Mouse (Mus musculus) lung, postnatal 10 days (tissue): ENCODE measurements around the gene Frmd4a.

Experiments
- DNase-seq: peaks from one replicate; pipeline ENCODE4 v3.0.0; 2021

Gene Frmd4a

DNA sequence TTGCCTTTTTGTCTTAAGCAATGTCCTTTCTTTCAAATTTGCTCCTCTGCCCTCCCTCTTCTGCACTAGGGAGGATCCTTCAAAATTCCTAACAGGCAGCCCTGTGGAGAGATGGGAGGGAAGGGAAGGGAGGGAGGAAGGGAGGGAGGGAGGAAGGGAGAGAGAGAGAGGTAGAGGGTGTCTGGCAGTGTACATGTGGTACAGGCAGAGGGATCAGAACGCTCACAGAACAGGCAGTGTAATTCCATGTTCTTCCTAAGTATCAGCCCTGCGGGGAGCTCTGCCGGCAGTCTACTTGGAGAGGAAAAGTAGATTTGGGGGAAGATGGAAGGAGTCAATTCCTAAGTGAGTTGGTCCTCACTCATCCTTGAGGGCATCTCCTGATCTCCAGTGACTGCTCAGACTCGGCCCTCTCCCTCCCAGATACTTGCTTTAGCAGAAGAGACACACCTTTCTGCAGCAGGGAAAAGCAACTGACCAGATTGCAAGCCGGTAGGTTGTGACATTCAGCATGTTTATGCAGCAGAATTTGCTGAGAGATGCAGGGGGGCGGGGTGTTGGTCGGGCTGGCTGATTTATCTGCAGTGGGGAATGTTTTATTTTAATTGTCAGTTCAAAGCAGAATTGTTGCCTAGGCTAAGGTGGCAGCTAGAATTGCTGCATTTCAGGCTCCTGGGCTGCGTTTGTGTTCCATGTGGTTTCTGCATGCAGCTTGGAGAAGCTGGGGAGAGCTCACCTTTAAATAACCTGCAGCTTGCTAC lies at the start of gene Frmd4a:
Gene Frmd4a, plus strand, starts transcription at position 190 of the 761 bp plus-strand sequence.
- peak; percentile 2 for DNase-seq

DNA sequence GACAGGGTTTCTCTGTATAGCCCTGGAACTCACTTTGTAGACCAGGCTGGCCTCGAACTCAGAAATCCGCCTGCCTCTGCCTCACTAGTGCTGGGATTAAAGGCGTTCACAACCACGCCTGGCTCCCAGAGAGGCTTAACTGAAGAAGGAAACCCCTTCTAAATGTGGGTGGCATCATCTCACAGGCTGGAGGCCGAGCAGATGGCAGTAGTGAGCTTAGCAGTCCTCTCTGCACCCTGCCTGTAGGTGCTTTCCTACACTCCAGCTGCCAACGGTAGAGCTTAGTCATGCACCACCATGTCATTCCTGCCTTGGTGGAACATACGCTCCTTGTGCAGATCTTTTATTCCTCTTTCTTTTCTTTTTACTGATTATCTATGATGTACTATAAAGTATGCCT lies 28.6 kb upstream of the Frmd4a start:
- no peak for DNase-seq

DNA sequence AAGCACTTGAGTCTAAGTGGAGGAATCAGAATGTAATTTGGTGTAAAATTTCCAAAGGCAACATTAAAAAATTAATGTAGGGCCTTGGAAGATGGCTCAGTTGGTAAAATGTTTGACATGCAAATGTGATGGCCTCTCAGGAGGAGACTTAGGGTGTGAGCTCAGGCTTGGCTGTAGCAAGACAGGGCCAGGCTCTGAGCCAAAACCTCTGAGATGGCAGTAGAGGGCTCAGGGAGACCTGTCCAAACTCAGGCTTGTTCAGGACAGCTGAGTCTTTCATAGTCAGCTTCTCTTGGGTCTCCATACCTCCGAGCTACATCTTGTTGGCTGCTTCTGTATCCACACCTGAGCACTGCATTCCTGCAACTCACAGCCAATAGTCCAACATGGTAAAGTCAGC lies 27.1 kb upstream of the Frmd4a start:
- no peak for DNase-seq

DNA sequence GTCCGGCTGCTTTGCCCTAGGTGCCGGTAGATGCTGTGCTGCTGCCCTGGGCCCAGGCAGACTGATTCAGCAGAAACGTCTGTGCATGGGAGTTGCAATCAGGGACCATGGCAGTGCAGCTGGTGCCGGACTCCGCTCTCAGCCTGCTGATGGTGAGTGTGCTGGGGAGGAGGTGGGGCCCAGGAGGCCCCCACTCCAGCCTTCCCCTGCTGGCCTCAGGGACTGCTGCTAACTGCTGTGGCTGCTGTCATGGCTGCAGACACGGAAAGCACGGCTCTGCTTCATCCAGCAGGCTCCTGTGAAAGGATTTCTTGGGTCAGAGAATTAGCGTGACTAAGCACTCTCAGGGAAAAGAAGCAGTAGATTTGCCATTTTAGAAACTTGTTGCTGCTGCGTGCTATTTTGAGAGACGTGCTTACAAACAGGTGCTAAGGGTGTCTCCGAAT lies 937 bp downstream of the Frmd4a start:
- peak; percentile 5 for DNase-seq

DNA sequence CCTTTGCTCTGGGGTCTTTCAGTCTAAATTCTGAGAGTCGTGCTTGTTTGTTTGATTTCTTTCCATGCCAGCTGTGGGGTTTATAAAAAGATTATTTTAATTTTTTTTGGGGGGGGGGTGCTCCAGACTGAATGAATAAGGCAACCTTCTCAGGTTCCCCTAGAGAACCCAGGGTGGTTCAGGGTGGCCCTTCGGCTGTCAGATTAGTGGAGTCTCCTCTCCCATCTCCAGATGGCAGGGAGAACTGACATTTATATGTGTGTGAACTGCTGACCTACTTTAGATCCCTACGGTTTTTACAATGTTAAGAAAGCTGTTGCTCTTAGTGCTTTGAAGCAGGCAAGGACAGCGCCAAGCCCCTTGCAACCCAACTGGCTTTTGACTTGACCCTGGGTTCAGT lies 1.4 kb downstream of the Frmd4a start:
- no peak for DNase-seq

DNA sequence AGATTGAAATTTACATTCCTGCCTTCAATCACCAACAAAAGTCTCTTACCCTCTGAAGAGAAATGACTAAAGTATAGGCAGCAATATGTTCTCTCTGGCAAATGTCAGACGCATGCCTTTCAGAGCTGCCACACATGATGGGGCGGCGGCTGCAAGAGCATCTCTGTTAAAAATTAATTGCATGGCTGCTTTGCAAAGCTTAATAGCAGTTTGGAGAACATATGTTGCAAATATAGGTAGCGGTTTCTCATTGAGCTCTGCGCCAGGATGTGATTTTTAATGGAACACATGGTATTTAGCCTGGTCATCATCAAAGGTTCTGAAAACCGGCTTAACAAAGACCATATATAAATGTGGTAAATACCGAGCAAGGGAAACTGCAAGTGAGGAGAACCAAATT lies 7.4 kb downstream of the Frmd4a start:
- DNase-seq = no peak

DNA sequence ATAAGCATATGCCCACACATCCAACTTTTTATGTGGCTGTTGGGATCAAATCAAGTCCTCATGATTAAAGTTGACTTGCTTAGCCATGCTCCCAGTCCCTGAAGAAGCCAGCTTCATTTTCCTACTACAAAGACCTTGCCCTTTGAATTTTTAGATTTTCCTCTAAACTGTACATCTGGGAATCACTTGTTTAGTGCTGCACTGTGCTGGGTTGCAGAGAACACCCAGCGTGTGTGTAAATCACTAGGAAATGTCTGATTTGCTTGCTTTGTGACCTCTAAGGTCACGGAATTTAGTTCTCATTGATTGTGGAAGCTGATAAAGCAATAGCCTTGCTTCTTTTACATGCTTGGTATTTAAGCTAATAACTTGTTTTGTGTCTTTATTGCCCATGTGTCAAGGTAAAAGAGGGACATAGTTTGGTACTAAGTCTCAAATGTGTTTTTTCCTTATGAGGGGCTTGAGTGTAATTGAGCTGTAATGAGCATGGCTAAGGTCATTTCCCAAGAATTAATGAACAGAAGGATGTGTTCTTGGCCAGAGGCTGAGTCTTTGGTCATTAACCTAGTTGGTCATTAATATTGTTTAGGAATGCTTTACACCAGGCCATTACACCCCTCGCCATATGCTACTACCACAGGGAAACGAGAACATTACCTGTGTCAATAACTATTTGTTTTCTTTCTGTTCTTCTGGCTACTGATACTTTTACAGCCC lies 11.7 kb downstream of the Frmd4a start:
- DNase-seq = no peak

DNA sequence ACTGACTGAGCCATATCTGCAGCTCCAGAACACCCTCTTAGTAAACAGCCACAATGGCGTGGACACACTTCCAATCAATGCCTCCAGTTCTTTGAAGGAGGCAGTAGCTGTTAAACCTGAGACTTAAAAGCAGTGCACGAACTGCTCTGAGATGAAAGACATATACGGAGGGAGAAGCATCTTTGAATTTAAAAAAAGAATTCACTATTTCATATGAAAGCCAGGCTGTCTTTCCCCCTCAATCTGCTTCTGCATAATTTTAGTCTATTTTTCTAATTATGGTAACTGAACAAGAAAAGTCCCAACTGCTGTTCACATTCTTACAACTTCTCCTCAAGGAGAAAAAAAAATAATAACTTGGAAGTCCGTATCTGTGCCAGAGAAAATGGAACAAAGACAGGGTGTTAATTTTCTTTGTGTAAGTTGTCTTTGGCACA lies 18.7 kb downstream of the Frmd4a start:
- DNase-seq = no peak

DNA sequence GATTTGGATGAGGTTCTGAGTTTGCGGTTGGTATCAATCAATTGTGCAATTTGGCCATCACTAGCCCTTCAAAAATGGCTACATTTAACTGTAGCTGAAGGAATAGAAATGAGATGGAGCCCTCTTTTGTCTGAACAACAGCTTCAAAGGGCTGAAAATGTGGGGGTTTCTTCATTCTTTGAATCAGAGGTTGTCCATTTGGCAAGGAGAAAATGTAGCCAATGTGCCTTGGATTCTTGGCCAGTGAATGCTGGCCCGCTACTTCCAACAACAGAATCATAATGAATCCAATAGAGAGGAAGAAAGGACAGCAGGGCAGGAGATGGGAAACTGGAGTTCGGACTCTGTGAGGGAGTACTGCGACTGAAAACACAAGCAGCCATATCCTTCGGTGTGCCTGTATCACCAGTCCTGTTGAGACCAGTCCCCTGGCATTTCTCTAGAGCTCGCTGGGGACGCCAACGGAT lies 19.2 kb downstream of the Frmd4a start:
- no peak for DNase-seq

DNA sequence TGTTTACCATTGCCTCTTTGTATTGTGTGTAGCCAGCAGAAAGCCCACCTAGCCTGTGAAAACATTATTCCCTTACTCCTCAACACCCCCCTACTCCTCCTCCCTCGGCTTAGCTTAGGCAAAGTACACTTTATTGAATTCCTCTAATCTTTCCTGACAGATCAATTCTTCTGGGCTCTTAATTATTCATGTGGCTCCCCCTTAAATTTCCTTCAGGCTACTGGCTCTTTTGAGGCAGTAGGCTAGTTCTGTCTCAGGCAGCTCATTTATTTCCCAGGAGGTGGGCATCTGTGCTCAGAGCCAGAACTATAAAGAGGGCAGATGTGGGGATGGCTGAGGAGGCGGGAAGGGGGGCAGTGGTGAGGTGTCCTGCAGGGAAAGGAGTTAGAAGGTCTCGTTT lies 24.5 kb downstream of the Frmd4a start:
- no peak for DNase-seq

DNA sequence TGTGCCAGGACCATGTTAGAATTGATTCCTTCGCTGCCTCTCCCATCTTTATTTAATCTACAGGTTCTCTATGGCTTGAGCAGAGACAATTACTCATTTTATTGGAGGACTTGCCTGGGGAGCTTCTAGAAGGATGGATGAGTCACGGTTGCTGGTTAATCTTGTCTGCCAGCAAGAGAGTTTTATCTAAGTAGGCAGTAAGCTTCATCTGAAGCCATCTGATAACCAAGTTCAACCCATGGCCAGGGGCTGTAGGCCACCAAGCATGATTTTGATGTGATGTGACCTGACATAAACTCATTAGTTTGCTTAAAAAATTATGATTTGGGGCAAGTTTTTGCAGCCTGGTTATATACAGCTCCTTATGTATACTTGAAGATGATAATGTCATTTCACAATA lies 38.0 kb downstream of the Frmd4a start:
- DNase-seq = no peak

DNA sequence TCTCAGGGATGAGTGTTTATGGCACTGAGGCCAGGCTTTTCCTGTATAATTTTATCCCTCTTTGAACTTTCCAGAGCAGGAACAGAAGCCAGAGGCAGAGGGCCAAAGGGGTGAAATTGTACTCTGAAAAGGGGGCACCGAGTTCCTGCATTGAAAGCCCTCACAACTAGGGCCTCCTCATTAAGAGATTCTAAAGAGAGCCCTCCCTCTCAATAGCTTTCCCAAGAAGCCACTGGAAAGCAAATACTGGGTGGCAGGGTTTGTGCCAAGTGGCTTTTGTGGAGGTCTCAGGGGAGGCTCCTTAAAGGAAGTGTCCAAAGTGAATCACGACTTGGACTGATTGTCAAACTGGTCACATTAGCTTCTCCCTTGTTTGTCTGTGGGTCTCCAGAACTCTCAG lies 43.2 kb downstream of the Frmd4a start:
- DNase-seq = no peak

DNA sequence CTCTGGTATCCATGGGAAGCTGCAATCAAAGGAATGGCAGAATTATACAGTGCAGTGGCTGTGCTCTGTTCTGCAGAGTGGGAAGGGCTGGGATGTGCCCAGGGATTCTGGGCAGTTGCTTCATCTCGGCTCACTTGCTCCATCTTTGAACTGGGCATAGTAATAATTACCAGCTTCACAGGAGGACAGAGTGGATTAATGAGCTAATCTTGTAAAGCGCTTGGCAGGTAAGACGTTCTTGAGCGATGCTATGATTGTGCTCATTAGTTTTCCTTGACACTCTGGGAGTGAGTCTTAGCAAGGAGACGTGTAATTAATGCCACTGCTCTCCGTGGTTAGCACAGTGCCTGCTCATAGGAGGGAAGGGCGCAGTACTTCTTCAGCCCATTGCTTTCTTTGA lies 54.3 kb downstream of the Frmd4a start:
- no peak for DNase-seq

DNA sequence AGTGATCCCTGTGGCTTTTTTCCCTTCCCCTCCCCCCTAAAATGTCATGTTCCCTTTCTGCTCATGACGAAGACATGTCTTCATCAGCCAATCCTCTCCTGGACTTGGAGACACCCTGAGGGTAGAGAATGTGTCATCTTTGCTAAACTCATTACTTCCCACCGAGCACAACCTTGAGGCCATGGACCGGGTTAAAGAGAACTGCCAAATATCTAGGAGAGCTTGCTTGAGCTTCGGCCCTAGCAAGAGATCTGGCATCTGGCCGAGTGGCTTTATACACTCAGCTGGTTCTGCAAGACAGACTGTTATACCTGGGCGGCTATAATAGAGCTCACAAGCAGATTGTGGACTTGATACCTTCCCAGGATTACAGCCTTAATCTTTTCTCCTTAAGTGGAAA lies 66.4 kb downstream of the Frmd4a start:
- DNase-seq = no peak

DNA sequence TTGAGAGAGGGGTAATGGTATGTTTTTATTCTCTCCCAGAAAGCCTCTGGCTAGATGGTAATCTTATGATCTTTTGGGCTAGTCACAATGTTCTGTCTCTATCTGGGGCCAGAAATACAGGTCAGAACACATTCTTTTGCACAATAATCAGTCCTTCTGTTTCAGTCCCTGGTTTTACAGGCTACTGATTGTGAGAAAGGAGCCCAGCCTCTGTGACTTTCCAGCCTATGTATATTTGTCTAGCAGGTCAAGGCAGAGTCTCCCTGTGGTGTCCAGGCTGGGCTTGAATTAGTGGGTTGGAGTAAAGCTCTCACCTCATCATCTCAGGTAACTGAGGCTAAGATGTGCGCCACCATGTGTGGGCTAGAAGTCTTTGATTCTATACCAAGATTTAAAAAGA lies 80.1 kb downstream of the Frmd4a start:
- DNase-seq = no peak

DNA sequence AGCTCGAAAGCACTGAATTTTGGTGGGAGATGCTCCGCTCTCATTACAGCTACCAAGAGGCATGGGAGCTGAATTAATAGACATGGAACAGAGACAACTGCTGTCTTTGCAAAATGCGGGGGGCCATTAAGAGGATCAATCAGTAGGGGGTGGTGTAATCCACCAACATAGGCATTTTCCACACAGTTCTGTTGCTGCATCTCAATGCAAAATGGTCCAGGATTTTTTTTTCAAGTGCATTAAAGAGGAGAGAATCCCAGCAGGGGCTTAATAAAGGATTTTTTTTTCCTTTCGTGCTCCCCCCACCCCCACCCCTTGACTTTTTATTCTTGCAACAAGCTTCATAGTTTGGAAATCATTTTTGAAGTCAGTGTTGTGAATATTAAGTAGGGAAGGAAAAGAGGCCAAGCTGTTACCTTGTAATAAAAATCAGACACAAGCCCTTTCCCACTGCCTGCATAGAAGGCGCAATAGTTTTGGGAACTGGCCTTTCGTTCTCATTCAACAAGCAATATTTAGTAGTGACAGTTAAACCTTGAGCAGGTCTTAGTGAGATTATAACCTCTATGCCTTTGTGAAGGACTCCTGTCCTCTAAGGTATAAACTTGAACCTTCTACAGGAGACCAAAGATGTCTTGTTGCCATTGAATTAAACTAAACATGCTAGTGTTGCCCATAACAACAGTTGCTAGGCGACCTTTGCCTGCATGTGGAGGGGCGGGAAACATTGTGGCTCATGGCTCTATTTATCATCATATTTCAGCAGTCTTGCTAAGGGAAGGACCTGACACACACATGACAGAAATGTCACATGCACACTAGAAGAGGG lies 81.6 kb downstream of the Frmd4a start:
- no peak for DNase-seq

DNA sequence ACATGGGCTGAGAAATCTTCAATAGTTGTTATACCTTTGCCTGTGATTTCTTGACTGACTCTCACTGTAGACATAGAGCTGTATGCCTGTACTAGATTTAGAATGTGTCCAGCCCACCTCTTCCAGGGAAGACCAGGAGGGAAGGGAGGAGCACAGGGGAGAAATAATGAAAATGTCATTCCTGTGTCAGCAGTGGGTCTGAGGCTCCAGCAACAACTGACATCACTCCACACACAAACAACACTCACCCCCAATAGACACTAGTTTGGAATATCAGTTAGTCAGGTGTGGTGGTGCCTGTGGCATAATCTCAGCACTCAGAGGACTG lies 82.2 kb downstream of the Frmd4a start:
- DNase-seq = no peak

DNA sequence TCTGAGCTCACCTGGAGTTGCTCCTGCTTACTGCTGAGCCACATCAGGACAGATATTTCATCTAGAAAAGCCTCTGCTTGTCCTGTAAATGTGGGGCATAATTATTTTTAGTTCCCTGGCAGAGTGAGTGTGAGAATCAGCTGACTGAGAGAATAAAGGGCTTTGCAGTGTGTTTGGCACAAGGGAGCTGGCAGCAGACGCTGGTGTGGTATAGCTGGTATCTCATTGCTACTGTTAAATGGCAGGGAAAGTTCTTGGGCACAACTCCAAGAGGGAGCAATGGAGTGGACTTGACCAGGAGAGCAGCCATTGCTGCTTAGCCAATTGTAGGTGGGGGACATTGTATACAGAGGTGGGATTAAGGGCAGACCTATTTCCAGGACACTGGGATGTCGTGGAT lies 83.9 kb downstream of the Frmd4a start:
- no peak for DNase-seq

DNA sequence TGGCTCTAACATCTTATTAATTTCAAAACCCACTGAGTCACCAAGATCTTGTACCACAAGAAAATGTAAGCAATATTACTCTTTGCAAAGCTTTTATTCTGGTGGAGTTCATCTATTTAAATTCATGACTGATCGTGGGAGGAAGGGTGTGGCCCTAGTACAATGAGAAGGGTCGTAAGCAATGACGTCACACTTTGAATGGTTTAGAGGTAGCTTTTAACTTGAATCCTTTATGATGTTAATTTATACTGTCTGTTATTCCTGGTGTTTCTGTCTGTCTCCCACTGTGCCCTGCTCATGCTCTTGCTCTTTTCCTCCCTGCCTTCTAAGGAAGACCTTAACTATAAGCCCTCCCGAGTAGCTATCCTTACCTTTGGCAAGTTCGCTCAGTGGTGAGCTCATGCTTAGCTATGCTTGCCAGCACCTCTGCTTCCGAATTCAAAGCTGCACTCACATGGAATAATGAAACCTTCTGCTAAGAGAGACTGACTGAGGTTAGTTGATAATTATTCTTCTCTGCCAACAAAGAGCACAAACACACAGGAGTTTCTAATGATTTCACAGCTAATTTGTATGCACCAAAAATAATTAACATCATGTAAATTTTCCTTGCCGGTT lies 95.9 kb downstream of the Frmd4a start:
- no peak for DNase-seq

DNA sequence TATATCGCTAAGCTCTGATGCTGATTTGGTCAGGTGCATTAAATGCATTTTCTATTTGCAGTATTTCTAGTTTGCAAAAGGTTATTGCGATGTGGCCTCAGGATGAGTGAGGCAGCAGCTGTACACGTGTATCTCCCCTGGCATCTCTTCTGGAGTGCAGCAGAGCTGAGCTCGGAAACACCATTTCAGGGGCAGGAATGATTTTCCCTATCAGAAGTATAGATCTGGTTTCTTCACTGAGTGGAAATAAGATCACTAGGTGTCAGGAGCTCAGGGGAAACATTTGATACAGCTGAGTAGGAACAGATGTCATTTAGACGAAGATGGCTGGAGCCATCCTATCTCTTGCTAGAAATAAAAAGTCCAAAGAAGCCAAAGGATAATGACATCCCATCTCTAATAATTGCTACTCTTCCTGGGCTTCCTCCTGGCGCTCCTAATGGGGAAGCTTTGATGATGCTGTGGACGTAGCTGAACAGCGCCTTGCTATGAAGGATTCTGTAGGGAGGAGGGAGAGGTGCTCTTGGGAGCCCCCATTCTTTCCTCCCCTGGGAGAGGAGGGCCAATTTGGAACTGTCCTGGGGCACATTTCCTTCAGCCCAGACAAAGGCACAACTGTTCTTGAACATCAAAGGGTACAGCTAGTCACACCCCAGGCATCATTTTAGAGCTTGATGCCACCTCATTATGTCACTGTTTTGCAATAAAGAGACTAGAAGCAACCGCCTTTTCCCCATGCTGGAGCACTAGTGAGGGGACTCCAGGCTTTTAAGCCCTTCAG lies 102.4 kb downstream of the Frmd4a start:
- no peak for DNase-seq

DNA sequence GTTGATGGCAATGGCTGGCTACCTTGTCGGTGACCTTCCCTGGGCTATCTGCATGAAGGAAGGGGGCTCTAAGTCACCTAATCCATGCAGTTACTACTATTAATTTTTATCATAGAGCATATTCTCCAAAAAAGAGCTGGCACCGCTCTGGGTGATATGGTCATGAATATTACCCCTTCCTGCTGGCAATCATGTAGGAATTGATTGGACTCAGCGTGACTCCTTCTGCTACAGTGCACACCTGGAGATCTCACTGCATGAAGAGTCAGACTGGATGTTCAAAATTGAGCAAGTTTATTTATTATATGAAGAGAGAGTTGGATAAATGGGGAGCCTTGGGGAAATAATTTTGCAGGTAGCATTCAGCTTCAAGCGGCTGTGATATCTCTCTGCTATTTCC lies 113.7 kb downstream of the Frmd4a start:
- DNase-seq = no peak

DNA sequence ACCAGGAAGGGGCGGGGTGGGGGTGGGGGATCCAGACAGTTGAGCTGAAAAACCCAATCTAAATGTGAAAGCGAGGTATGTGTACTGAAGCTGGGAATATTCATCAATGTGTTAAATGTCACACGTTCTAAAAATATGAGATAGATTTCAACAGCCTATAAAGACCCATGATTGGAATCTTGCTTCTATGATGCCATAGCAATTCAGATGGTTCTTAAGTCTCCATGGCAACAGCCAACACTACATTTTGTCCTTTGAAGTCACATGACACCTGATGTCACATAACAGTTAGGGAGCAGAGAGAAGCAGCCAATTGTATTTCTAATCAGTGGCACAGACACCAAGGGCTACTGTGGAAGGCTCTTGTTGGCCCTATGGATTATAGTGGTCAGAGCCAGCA lies 120.0 kb downstream of the Frmd4a start:
- no peak for DNase-seq
